Mouse (Mus musculus): Measurements from ENCODE around the gene Gm3055. TPM values are rescaled to one million over a fixed set of nuclear protein-coding genes. Genes with fewer than 3 reads are reported as not detected.
"Not testable (repeated sequence)": the region's sequence is repeated elsewhere in the genome, so short reads cannot be mapped to it uniquely, and the experiment has no call there.

Gm3055 gene
- polyA plus RNA-seq (2015; fragmentation: Nextera tagmentation; extraction: Ambion mirVana): 10.3 TPM in 2 replicates

GRCm38 (mm10) chr10:81770506-81771403 is at the start of gene Gm3055:
Gene Gm3055 (minus strand): TSS chr10:81771161.
- H3K27me3 ChIP-seq; H3K27ac ChIP-seq; H3K4me3 ChIP-seq (replicated peaks); H3K4me1 ChIP-seq; H3K4me2 ChIP-seq; H3K9me3 ChIP-seq (replicated peaks); H3K36me3 ChIP-seq; H3K9ac ChIP-seq: not testable (repeated sequence)
- ATAC-seq (replicated peaks; ENCODE audit: low FRiP score): peak; percentile 99
- no CpG with 5 or more reads among the region's 43 CpGs for WGBS

DNA sequence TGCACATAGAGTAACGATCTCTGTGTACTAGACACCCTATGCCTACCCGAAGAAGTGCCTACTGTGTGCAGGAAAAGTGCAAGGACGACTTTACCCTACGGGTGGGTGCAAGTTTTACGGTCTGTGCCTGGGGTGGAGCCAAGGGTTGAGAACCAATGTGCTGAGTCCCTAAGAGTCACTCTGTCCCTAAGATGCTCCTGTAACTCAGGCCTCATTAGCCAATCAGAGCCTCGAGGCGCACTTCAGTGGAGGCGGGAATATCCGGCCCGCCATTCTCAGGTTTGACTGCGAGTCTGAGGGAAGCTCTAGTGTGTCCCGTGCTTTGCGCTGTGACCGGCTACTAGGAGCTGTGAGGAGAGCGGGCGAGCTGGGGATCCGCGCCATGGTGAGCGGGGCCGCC is 40.9 kb upstream of the Gm3055 start, which contains the start of gene Gm4767:
Gm4767 (plus strand) TSS at position 288 of the 400 bp plus-strand sequence.
- not testable (repeated sequence) for H3K27me3 ChIP-seq; H3K9ac ChIP-seq; H3K4me1 ChIP-seq; H3K27ac ChIP-seq; H3K9me3 ChIP-seq (replicated peaks); H3K36me3 ChIP-seq
- peak within 1 kb of the TSS; percentile 45 for H3K4me2 ChIP-seq
- WGBS: 23% methylated on average over 14 of the region's 20 CpGs
- ATAC-seq (replicated peaks; ENCODE audit: low FRiP score): peak; percentile 56; the same call in 1 of the 2 replicates
- H3K4me3 ChIP-seq (replicated peaks): peak within 1 kb of the TSS; percentile 28

DNA sequence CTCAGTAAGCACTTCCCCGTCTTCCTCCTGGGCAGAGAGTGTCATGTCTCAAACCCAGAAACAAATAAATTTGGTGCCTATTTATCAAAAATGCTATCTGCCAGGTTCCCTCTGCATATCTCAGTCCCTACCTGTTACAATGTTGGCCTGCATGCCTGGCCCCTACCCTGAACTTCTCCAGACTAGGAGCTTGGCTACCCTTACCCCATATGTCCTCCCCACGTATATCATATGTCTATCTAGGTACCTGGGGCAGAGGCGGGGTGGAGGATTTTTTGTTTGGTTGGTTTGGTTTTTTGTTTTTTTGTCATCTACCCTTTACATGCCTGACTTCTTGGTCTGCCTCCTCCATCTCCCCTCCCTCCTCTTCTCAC is 430 bp upstream of the Gm3055 start:
- H3K9ac ChIP-seq, H3K27me3 ChIP-seq: not testable (repeated sequence)

GRCm38 (mm10) chr10:81704531-81705301 is 66.2 kb downstream of the Gm3055 start, which contains the start of gene Zfp433:
Gene Zfp433 (plus strand): TSS chr10:81704825.
- no CpG with 5 or more reads among the region's 46 CpGs for WGBS
- not testable (repeated sequence) for H3K4me3 ChIP-seq (replicated peaks); H3K36me3 ChIP-seq; H3K27me3 ChIP-seq; H3K9me3 ChIP-seq (replicated peaks); H3K27ac ChIP-seq; H3K4me1 ChIP-seq; H3K4me2 ChIP-seq; H3K9ac ChIP-seq
- ATAC-seq (replicated peaks; ENCODE audit: low FRiP score): peak; percentile 100

More for the DNA sequence above, 430 bp upstream of the Gm3055 start:
- not testable (repeated sequence) for H3K4me2 ChIP-seq; H3K4me3 ChIP-seq (replicated peaks); H3K27ac ChIP-seq; H3K4me1 ChIP-seq; ATAC-seq (replicated peaks; ENCODE audit: low FRiP score); H3K36me3 ChIP-seq; H3K9me3 ChIP-seq (replicated peaks)
- no CpG with 5 or more reads among the region's 3 CpGs for WGBS

Other genes with a start within 250 kb of the Gm3055 start
- gene Gna15, start 246.9 kb downstream of the Gm3055 start, polyA plus RNA-seq (2015; fragmentation: Nextera tagmentation; extraction: Ambion mirVana): 0.89 and 1.00 TPM in 2 replicates
- gene Gna11, start 226.0 kb downstream of the Gm3055 start, polyA plus RNA-seq (2015; fragmentation: Nextera tagmentation; extraction: Ambion mirVana): 79.0 and 88.6 TPM in 2 replicates
- gene Aes, start 211.7 kb downstream of the Gm3055 start, polyA plus RNA-seq (2015; fragmentation: Nextera tagmentation; extraction: Ambion mirVana): 535 and 630 TPM in 2 replicates
- 39.3 and 45.6 TPM in 2 replicates for gene Tle2, start 196.6 kb downstream of the Gm3055 start, polyA plus RNA-seq (2015; fragmentation: Nextera tagmentation; extraction: Ambion mirVana)
- gene Tle6, start 170.1 kb downstream of the Gm3055 start, polyA plus RNA-seq (2015; fragmentation: Nextera tagmentation; extraction: Ambion mirVana): 15.6 and 16.8 TPM in 2 replicates
- gene BC025920, start 164.9 kb downstream of the Gm3055 start, polyA plus RNA-seq (2015; fragmentation: Nextera tagmentation; extraction: Ambion mirVana): 0.62 and 0.84 TPM in 2 replicates
- 40.0 and 42.8 TPM in 2 replicates for gene Sirt6, start 143.4 kb downstream of the Gm3055 start, polyA plus RNA-seq (2015; fragmentation: Nextera tagmentation; extraction: Ambion mirVana)
- 15.2 and 17.3 TPM in 2 replicates for gene Ankrd24, start 142.6 kb downstream of the Gm3055 start, polyA plus RNA-seq (2015; fragmentation: Nextera tagmentation; extraction: Ambion mirVana)
- gene Gm10778, start 122.1 kb downstream of the Gm3055 start, polyA plus RNA-seq (2015; fragmentation: Nextera tagmentation; extraction: Ambion mirVana): 3.8 and 5.0 TPM in 2 replicates
- gene Zfp433, start 66.3 kb downstream of the Gm3055 start, polyA plus RNA-seq (2015; fragmentation: Nextera tagmentation; extraction: Ambion mirVana): 16.9 and 18.6 TPM in 2 replicates
- 3.7 and 4.2 TPM in 2 replicates for gene Gm4767, start 41.0 kb upstream of the Gm3055 start, polyA plus RNA-seq (2015; fragmentation: Nextera tagmentation; extraction: Ambion mirVana)
- 9.2 and 9.7 TPM in 2 replicates for gene Gm32687, start 92.8 kb upstream of the Gm3055 start, polyA plus RNA-seq (2015; fragmentation: Nextera tagmentation; extraction: Ambion mirVana)
- gene Zfp781, start 159.3 kb upstream of the Gm3055 start, polyA plus RNA-seq (2015; fragmentation: Nextera tagmentation; extraction: Ambion mirVana): 3.8 and 5.9 TPM in 2 replicates

Measured in kidney, embryonic 15.5 days (tissue).